Mouse (Mus musculus): ENCODE results near the gene Ntrk2. TPM values are rescaled to one million over a fixed set of nuclear protein-coding genes. Genes with fewer than 3 reads are reported as not detected.

Gene Ntrk2
- total and polyA plus RNA-seq, 3 experiments: 0.11 TPM; not detected in 2

GRCm38 (mm10) chr13:58923496-58923895 is 117.1 kb downstream of the Ntrk2 start:
- H3K9me3 ChIP-seq (replicated peaks): peaks cover 71% of the 10 kb centered on the region
- TF ChIP-seq GATA1 (IDR thresholded peaks at IDR 0.05; ENCODE audit: borderline replicate concordance, low read length): no peak
- no peak for TF ChIP-seq TAL1 (conservative IDR thresholded peaks at IDR 0.05; ENCODE audit: low read depth, low read length)
- TF ChIP-seq GATA2 (IDR thresholded peaks at IDR 0.05; ENCODE audit: borderline replicate concordance, low read depth, low read length): no peak
- no peak for TF ChIP-seq CTCF (IDR thresholded peaks at IDR 0.05; ENCODE audit: low read depth, low read length)
- no peak for TF ChIP-seq POLR2AphosphoS5 (IDR thresholded peaks at IDR 0.05; ENCODE audit: insufficient replicate concordance, low read depth, low read length)
- ATAC-seq (ENCODE audit: extremely low read depth, insufficient number of reproducible peaks, low FRiP score, poor library complexity, severe bottlenecking) (no peak), DNase-seq (ENCODE audit: low spot score) (no peak)
- H3K4me1 ChIP-seq (ENCODE audit: insufficient read depth, low read depth, low read length): no peaks in the 10 kb centered on the region
- H3K4me3 ChIP-seq (ENCODE audit: low read depth, low read length): no peak overlapping the region
- H3K27me3 ChIP-seq (ENCODE audit: insufficient read depth, low read length): no peaks in the 10 kb centered on the region
- no peaks in the 10 kb centered on the region for H3K36me3 ChIP-seq (replicated peaks)

- DNase-seq (ENCODE audit: low spot score) (no peak), ATAC-seq (ENCODE audit: extremely low read depth, insufficient number of reproducible peaks, low FRiP score, poor library complexity, severe bottlenecking) (no peak)
- no peaks in the 10 kb centered on the region for H3K4me1 ChIP-seq (ENCODE audit: insufficient read depth, low read depth, low read length)
- H3K4me3 ChIP-seq (ENCODE audit: low read depth, low read length): no peak overlapping the region
- TF ChIP-seq TAL1 (conservative IDR thresholded peaks at IDR 0.05; ENCODE audit: low read depth, low read length) (no peak), GATA2 (IDR thresholded peaks at IDR 0.05; ENCODE audit: borderline replicate concordance, low read depth, low read length) (no peak), GATA1 (IDR thresholded peaks at IDR 0.05; ENCODE audit: borderline replicate concordance, low read length) (no peak), CTCF (IDR thresholded peaks at IDR 0.05; ENCODE audit: low read depth, low read length) (no peak), POLR2AphosphoS5 (IDR thresholded peaks at IDR 0.05; ENCODE audit: insufficient replicate concordance, low read depth, low read length) (no peak)
- no peaks in the 10 kb centered on the region for H3K36me3 ChIP-seq (replicated peaks)
- no peaks in the 10 kb centered on the region for H3K27me3 ChIP-seq (ENCODE audit: insufficient read depth, low read length)
- peaks cover 71% of the 10 kb centered on the region for H3K9me3 ChIP-seq (replicated peaks)
Measured at GRCm38 (mm10) chr13:58924486-58924885, 118.1 kb downstream of the Ntrk2 start.

- no peak overlapping the region for H3K4me3 ChIP-seq (ENCODE audit: low read depth, low read length)
- no peaks in the 10 kb centered on the region for H3K27me3 ChIP-seq (ENCODE audit: insufficient read depth, low read length)
- H3K4me1 ChIP-seq (ENCODE audit: insufficient read depth, low read depth, low read length): no peaks in the 10 kb centered on the region
- TF ChIP-seq TAL1 (conservative IDR thresholded peaks at IDR 0.05; ENCODE audit: low read depth, low read length) (no peak), CTCF (IDR thresholded peaks at IDR 0.05; ENCODE audit: low read depth, low read length) (no peak), GATA2 (IDR thresholded peaks at IDR 0.05; ENCODE audit: borderline replicate concordance, low read depth, low read length) (no peak), GATA1 (IDR thresholded peaks at IDR 0.05; ENCODE audit: borderline replicate concordance, low read length) (no peak), POLR2AphosphoS5 (IDR thresholded peaks at IDR 0.05; ENCODE audit: insufficient replicate concordance, low read depth, low read length) (no peak)
- no peaks in the 10 kb centered on the region for H3K36me3 ChIP-seq (replicated peaks)
- peaks cover 58% of the 10 kb centered on the region for H3K9me3 ChIP-seq (replicated peaks)
- ATAC-seq (ENCODE audit: extremely low read depth, insufficient number of reproducible peaks, low FRiP score, poor library complexity, severe bottlenecking): no peak
- DNase-seq (ENCODE audit: low spot score): no peak
Measured at GRCm38 (mm10) chr13:58927186-58927585, 120.8 kb downstream of the Ntrk2 start.

GRCm38 (mm10) chr13:58927656-58928226 is 121.4 kb downstream of the Ntrk2 start:
- Histone ChIP-seq H3K4me1 (ENCODE audit: insufficient read depth, low read depth, low read length) (no peaks in the 10 kb centered on the region), H3K9me3 (replicated peaks) (peaks cover 57% of the 10 kb centered on the region)
- ATAC-seq (ENCODE audit: extremely low read depth, insufficient number of reproducible peaks, low FRiP score, poor library complexity, severe bottlenecking): no peak

GRCm38 (mm10) chr13:58928668-58929436 is 122.5 kb downstream of the Ntrk2 start:
- Histone ChIP-seq H3K4me1 (ENCODE audit: insufficient read depth, low read depth, low read length) (no peaks in the 10 kb centered on the region), H3K36me3 (replicated peaks) (no peaks in the 10 kb centered on the region), H3K4me3 (ENCODE audit: low read depth, low read length) (no peak overlapping the region), H3K9me3 (replicated peaks) (peaks cover 64% of the 10 kb centered on the region), H3K27me3 (ENCODE audit: insufficient read depth, low read length) (no peaks in the 10 kb centered on the region)
- no peak for TF ChIP-seq CTCF (IDR thresholded peaks at IDR 0.05; ENCODE audit: low read depth, low read length)
- no peak for TF ChIP-seq GATA1 (IDR thresholded peaks at IDR 0.05; ENCODE audit: borderline replicate concordance, low read length)
- TF ChIP-seq GATA2 (IDR thresholded peaks at IDR 0.05; ENCODE audit: borderline replicate concordance, low read depth, low read length): no peak
- TF ChIP-seq POLR2AphosphoS5 (IDR thresholded peaks at IDR 0.05; ENCODE audit: insufficient replicate concordance, low read depth, low read length): no peak
- TF ChIP-seq TAL1 (conservative IDR thresholded peaks at IDR 0.05; ENCODE audit: low read depth, low read length): no peak
- DNase-seq (ENCODE audit: low spot score) (no peak), ATAC-seq (ENCODE audit: extremely low read depth, insufficient number of reproducible peaks, low FRiP score, poor library complexity, severe bottlenecking) (no peak)

More at GRCm38 (mm10) chr13:58927656-58928226, 121.4 kb downstream of the Ntrk2 start:
- H3K27me3 ChIP-seq (ENCODE audit: insufficient read depth, low read length): no peaks in the 10 kb centered on the region
- H3K36me3 ChIP-seq (replicated peaks): no peaks in the 10 kb centered on the region
- TF ChIP-seq CTCF (IDR thresholded peaks at IDR 0.05; ENCODE audit: low read depth, low read length) (no peak), GATA1 (IDR thresholded peaks at IDR 0.05; ENCODE audit: borderline replicate concordance, low read length) (no peak), POLR2AphosphoS5 (IDR thresholded peaks at IDR 0.05; ENCODE audit: insufficient replicate concordance, low read depth, low read length) (no peak), GATA2 (IDR thresholded peaks at IDR 0.05; ENCODE audit: borderline replicate concordance, low read depth, low read length) (no peak), TAL1 (conservative IDR thresholded peaks at IDR 0.05; ENCODE audit: low read depth, low read length) (no peak)
- no peak overlapping the region for H3K4me3 ChIP-seq (ENCODE audit: low read depth, low read length)
- DNase-seq (ENCODE audit: low spot score): no peak

- ATAC-seq (ENCODE audit: extremely low read depth, insufficient number of reproducible peaks, low FRiP score, poor library complexity, severe bottlenecking) (no peak), DNase-seq (ENCODE audit: low spot score) (no peak)
- Histone ChIP-seq H3K9me3 (replicated peaks) (peaks cover 61% of the 10 kb centered on the region), H3K27me3 (ENCODE audit: insufficient read depth, low read length) (no peaks in the 10 kb centered on the region), H3K4me3 (ENCODE audit: low read depth, low read length) (no peak overlapping the region), H3K36me3 (replicated peaks) (no peaks in the 10 kb centered on the region), H3K4me1 (ENCODE audit: insufficient read depth, low read depth, low read length) (no peaks in the 10 kb centered on the region)
- no peak for TF ChIP-seq GATA1 (IDR thresholded peaks at IDR 0.05; ENCODE audit: borderline replicate concordance, low read length)
- no peak for TF ChIP-seq TAL1 (conservative IDR thresholded peaks at IDR 0.05; ENCODE audit: low read depth, low read length)
- TF ChIP-seq GATA2 (IDR thresholded peaks at IDR 0.05; ENCODE audit: borderline replicate concordance, low read depth, low read length): no peak
- TF ChIP-seq CTCF (IDR thresholded peaks at IDR 0.05; ENCODE audit: low read depth, low read length): no peak
- no peak for TF ChIP-seq POLR2AphosphoS5 (IDR thresholded peaks at IDR 0.05; ENCODE audit: insufficient replicate concordance, low read depth, low read length)
Measured at GRCm38 (mm10) chr13:58930161-58930560, 123.8 kb downstream of the Ntrk2 start.
